Mouse (Mus musculus) midbrain, postnatal 0 days (tissue): ENCODE results near the gene Adgrl2. TPM values are rescaled to one million over a fixed set of nuclear protein-coding genes. Genes with fewer than 3 reads are reported as not detected.

ENCODE experiments used
- ATAC-seq: fragments of 200-750 bp; cut with Nextera tagmentation; 2 replicates; pipeline ENCODE4 v1.8.0; 2017; ENCODE audit warnings: moderate number of reproducible peaks, mild to moderate bottlenecking, moderate TSS enrichment, moderate library complexity; ENCODE audit not compliant: low FRiP score
- DNase-seq: peaks from one replicate; pipeline ENCODE4 v3.0.0-alpha.2; 2015; ENCODE audit warnings: low spot score
- H3K27ac ChIP-seq: fragments of 300-500 bp; sonication (generic); 2 replicates; pipeline ENCODE4 v1.5.1; 2014; ENCODE audit warnings: low read depth, mild to moderate bottlenecking, low read length, mixed read lengths
- H3K27me3 ChIP-seq: fragments of 300-500 bp; sonication (generic); 2 replicates; pipeline ENCODE4 v1.6.1; 2014; ENCODE audit warnings: low read length, control low read depth, mixed read lengths; ENCODE audit not compliant: insufficient read depth
- H3K36me3 ChIP-seq: fragments of 300-500 bp; sonication (generic); 2 replicates; pipeline ENCODE4 v1.6.1; 2014; ENCODE audit warnings: low read length, control low read depth, mixed read lengths; ENCODE audit not compliant: insufficient read depth
- H3K4me1 ChIP-seq: fragments of 300-500 bp; sonication (generic); 2 replicates; pipeline ENCODE4 v1.6.1; 2014; ENCODE audit warnings: mild to moderate bottlenecking, control low read depth, antibody characterized with exemption, low read length, mixed read lengths; ENCODE audit not compliant: insufficient read depth
- H3K4me2 ChIP-seq: fragments of 300-500 bp; sonication (generic); 2 replicates; pipeline ENCODE4 v1.6.1; 2014; ENCODE audit warnings: low read depth, mild to moderate bottlenecking, low read length, mixed read lengths; ENCODE audit not compliant: poor library complexity, severe bottlenecking
- H3K4me3 ChIP-seq: fragments of 300-500 bp; sonication (generic); 2 replicates; pipeline ENCODE4 v1.5.1; 2014; ENCODE audit warnings: low read depth, mild to moderate bottlenecking, low read length, moderate library complexity
- H3K9ac ChIP-seq: fragments of 300-500 bp; sonication (generic); replicated peaks from 2 replicates; pipeline ENCODE4 v1.6.1; 2014; ENCODE audit warnings: mild to moderate bottlenecking, low read length, moderate library complexity, mixed read lengths; ENCODE audit not compliant: poor library complexity, severe bottlenecking
- H3K9me3 ChIP-seq: fragments of 300-500 bp; sonication (generic); 2 replicates; pipeline ENCODE4 v1.6.1; 2016; ENCODE audit warnings: low read length, control low read depth
- CTCF ChIP-seq: IDR thresholded peaks from 2 replicates; pipeline ENCODE4 v1.5.1; 2016; ENCODE audit warnings: antibody characterized with exemption, mild to moderate bottlenecking
- WGBS: fragments of 180-500 bp; shearing (Covaris S2); extraction: QIAGEN DNeasy Blood & Tissue Kit; methylation state at CpG from one replicate; pipeline ENCODE4 v1.1.7; 2014; 5-methylcytosine and 5-hydroxymethylcytosine counted together
- polyA plus RNA-seq: library from polyadenylated mRNA; unstranded; fragments of >200 nt; fragmentation: Nextera tagmentation; extraction: Ambion mirVana; gene quantifications from 2 replicates; pipeline ENCODE4 v1.2.1, GENCODE M21; 2015
- total RNA-seq: library from RNA; depleted of rRNA; stranded (reverse); fragments of >200 nt; gene quantifications from 2 replicates; pipeline ENCODE4 v1.2.3, GENCODE M21; 2014; rRNA removed

Gene Adgrl2
- total RNA-seq, result 102 and 116 TPM in 2 replicates
- polyA plus RNA-seq, result 83.6 and 92.9 TPM in 2 replicates

DNA sequence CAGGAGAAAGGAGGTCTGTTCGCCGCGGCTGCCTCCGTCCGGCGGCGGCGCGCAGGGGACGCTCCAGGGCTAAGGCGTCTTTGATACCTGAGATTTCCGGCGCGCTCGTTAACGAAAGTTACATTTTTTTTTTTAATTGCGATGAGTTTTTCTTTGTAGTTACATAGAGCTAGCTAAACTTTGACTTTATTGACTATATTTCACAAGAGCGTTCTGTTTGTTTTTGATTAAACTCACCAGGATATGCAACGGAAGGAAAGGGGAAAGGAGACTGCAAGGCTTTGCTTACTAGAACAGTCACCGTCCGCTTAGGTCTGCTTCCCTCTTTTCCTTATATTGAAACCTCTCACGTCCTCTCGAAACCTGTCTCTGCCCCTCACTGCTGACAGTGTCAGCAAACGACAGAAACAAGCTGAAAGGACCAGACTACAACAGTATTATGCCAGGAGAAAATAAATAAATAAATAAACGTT lies at the start of gene Adgrl2:
Gene Adgrl2 (minus strand): TSS at position 25 of the 473 bp plus-strand sequence.
- DNase-seq (no peak), ATAC-seq (peak; percentile 6; the same call in 1 of the 2 replicates)
- Histone ChIP-seq H3K9ac (peak within 1 kb of the TSS; percentile 84), H3K4me3 (peak within 1 kb of the TSS; percentile 96), H3K9me3 (no peaks in the 10 kb centered on the region), H3K4me2 (peak within 1 kb of the TSS; percentile 73), H3K27ac (peak within 1 kb of the TSS; percentile 91), H3K27me3 (no peaks in the 10 kb centered on the region), H3K4me1 (no peaks in the 10 kb centered on the region), H3K36me3 (no peaks in the 10 kb centered on the region)
- TF ChIP-seq CTCF, result peak; percentile 11; the same call in 1 of the 2 replicates
- under 1% methylated on average over 25 of the region's 25 CpGs for WGBS

DNA sequence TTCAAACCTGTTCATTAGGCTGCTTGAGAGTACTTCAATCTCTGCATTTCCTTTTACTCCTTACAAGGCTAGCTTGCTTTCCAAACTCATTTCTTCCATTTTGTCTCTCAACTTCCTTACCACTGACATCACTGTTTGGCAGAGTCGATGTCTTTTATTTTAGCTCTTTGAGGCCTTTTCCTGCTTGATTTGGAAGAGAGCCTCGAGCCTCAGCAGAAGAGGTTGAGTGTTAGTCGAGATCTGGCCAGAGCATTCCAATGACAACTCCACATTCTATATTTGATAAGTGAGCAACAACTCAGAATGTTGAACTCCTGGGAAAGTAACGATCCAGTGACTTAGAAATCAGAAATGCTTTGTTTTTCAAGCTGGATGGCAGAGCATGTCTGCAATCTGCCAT lies 48.4 kb upstream of the Adgrl2 start:
- H3K4me2 ChIP-seq, result no peak overlapping the region
- no peak overlapping the region for H3K4me3 ChIP-seq
- no peaks in the 10 kb centered on the region for H3K27me3 ChIP-seq
- no peaks in the 10 kb centered on the region for H3K36me3 ChIP-seq
- H3K4me1 ChIP-seq, result no peaks in the 10 kb centered on the region
- TF ChIP-seq CTCF, result peak; percentile 12; the same call in 1 of the 2 replicates
- WGBS, result 69% methylated on average over 4 of the region's 4 CpGs
- no peak overlapping the region for H3K9ac ChIP-seq
- H3K9me3 ChIP-seq, result no peaks in the 10 kb centered on the region
- no peak overlapping the region for H3K27ac ChIP-seq
- DNase-seq (no peak), ATAC-seq (no peak)

DNA sequence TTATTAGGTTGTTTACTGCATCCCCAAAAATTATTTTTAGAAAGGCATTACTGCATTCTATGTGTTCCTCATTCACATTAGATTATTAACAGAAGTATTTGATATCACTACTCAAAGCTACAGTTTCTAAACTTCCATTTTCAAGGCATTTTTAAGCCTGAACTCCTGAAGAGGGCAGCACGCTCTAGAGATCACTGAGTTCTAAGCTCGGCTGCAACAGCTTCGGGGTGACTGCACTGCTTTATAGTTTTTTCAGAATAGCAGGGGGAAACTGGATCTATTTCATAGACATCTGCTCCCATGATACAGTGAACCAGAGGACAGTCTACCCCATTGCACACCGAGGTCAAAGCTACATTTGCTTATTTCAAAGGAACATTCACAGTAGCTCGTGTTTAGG lies 29.6 kb upstream of the Adgrl2 start:
- H3K4me2 ChIP-seq, result no peak overlapping the region
- no peaks in the 10 kb centered on the region for H3K9me3 ChIP-seq
- no peaks in the 10 kb centered on the region for H3K36me3 ChIP-seq
- no peak for ATAC-seq
- H3K27me3 ChIP-seq, result no peaks in the 10 kb centered on the region
- 62% methylated on average over 5 of the region's 5 CpGs for WGBS
- DNase-seq, result peak; percentile 34
- H3K9ac ChIP-seq, result no peak overlapping the region
- H3K4me3 ChIP-seq, result no peak overlapping the region
- H3K27ac ChIP-seq, result no peak overlapping the region
- no peaks in the 10 kb centered on the region for H3K4me1 ChIP-seq
- TF ChIP-seq CTCF, result peak; percentile 47

DNA sequence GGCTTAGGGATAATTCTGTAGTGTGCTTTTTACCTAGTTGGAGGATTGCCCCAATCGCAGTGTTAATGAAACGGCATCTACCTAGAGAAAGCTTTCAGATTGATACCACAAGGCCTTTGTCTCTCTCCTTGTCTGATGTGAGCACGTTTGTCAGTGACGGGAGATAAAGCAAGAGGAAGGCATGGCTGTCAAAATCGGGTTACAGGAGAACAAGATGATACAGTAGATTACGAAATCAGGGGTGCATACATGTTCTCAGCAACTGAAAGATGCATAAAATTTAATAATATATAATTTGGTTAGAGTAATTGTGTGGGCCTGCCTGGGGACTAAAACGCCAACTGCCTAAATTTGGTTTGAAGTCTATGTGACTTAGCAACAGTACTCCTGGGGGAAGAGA lies 19.0 kb upstream of the Adgrl2 start:
- Histone ChIP-seq H3K9ac (no peak overlapping the region), H3K4me1 (no peaks in the 10 kb centered on the region), H3K4me2 (no peak overlapping the region), H3K9me3 (no peaks in the 10 kb centered on the region), H3K36me3 (no peaks in the 10 kb centered on the region), H3K27ac (no peak overlapping the region), H3K27me3 (no peaks in the 10 kb centered on the region), H3K4me3 (no peak overlapping the region)
- 69% methylated on average over 7 of the region's 7 CpGs for WGBS
- no peak for TF ChIP-seq CTCF
- ATAC-seq (no peak), DNase-seq (no peak)

DNA sequence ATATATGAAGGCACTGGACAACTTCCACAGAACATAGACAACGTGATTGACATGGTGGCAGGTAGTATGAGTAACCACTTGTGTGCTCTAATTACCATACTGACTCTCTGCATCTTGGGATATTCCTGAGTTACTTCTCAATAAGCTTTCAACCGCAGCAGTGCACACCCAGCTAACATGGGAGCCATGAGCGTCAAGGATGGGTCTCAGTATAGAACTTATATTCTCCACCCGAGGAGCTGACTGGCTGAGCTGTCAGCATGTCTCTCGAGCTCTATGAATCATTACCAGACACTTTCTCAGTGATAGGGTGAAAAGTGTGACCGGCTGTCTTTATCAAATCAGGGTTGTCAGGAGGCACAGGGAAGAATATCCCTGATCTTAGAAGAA lies 18.3 kb upstream of the Adgrl2 start:
- WGBS, result 81% methylated on average over 6 of the region's 6 CpGs
- DNase-seq (no peak), ATAC-seq (no peak)
- Histone ChIP-seq H3K4me2 (no peak overlapping the region), H3K4me3 (no peak overlapping the region), H3K4me1 (no peaks in the 10 kb centered on the region), H3K27me3 (no peaks in the 10 kb centered on the region), H3K9ac (no peak overlapping the region), H3K36me3 (no peaks in the 10 kb centered on the region), H3K27ac (no peak overlapping the region), H3K9me3 (no peaks in the 10 kb centered on the region)
- no peak for TF ChIP-seq CTCF

DNA sequence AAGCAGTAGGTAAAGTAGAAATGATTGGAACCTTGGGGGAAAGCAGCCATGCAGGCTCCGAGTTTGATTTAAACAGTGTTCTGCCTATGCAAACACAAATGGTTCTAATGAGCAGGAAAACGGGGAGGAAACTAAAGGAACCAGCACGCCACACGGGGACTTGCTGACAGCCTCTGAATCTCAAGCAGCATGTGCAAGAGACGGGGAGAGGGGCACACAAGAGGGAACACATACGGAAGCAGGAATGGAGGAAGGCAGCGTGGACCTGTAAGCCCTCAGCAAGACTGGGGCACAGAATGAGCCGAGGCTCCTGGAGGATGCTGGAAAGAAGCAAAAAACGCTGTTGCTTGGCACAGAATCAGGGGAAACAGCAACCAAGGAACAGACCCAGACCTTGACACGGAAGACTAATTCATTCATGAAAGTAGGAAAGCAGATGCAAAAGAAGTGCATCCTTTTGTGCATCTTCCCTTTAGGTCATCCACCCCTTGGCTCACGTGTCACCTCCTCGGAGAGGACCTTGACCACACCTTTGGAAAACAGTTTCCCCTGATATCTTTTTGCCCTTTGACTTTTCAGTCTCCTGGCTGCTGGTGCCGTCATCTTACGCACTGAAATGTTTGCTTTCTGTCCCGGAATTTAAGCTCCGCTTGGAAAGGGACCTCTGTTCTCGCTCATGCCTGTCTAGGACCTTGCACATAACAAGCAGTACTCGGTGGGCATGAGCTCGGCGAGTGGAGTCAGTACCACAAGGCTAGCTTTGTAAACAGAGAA lies 17.7 kb upstream of the Adgrl2 start:
- no peak for DNase-seq
- Histone ChIP-seq H3K4me2 (0 out of 2 replicates have a peak overlapping the region, but pooled peaks have one; percentile 9), H3K4me3 (no peak overlapping the region), H3K27me3 (no peaks in the 10 kb centered on the region), H3K36me3 (no peaks in the 10 kb centered on the region), H3K4me1 (no peaks in the 10 kb centered on the region), H3K9me3 (no peaks in the 10 kb centered on the region), H3K27ac (0 out of 2 replicates have a peak overlapping the region, but pooled peaks have one; percentile 20), H3K9ac (no peak overlapping the region)
- no peak; the same call in 1 of the 2 replicates for ATAC-seq
- TF ChIP-seq CTCF, result no peak
- 66% methylated on average over 20 of the region's 20 CpGs for WGBS
